Mouse (Mus musculus) kidney, adult 18-20 months (tissue): ENCODE measurements around the gene Stab1.
A peak's percentile ranks its signal among the peaks of the same experiment; 100 is the strongest.

Experiments used
- DNase-seq: peaks from one replicate; pipeline ENCODE4 v3.0.0; 2021

The Stab1 gene

GRCm38 (mm10) chr14:31129326-31130235 lies 38.9 kb downstream of the Stab1 start:
- no peak for DNase-seq

- DNase-seq = peak; percentile 96
Measured at GRCm38 (mm10) chr14:31128826-31129219, 39.6 kb downstream of the Stab1 start, which contains the start of gene Smim4. TSS of gene Smim4 (minus strand) at chr14:31128956.

GRCm38 (mm10) chr14:31128101-31128825 lies 40.2 kb downstream of the Stab1 start:
- peak; percentile 80 for DNase-seq

- DNase-seq = no peak
Measured at GRCm38 (mm10) chr14:31126826-31127225, 41.6 kb downstream of the Stab1 start.

GRCm38 (mm10) chr14:31125106-31126075 lies 43.0 kb downstream of the Stab1 start:
- DNase-seq = no peak

GRCm38 (mm10) chr14:31115522-31115921 lies 52.9 kb downstream of the Stab1 start:
- DNase-seq = no peak

GRCm38 (mm10) chr14:31114011-31114410 lies 54.4 kb downstream of the Stab1 start:
- no peak for DNase-seq

- DNase-seq = no peak
Measured at GRCm38 (mm10) chr14:31112187-31112586, 56.3 kb downstream of the Stab1 start.

- DNase-seq = no peak
Measured at GRCm38 (mm10) chr14:31110613-31111012, 57.8 kb downstream of the Stab1 start.

- no peak for DNase-seq
Measured at GRCm38 (mm10) chr14:31105156-31105555, 63.3 kb downstream of the Stab1 start.

- no peak for DNase-seq
Measured at GRCm38 (mm10) chr14:31089918-31090317, 78.5 kb downstream of the Stab1 start.
